Mouse (Mus musculus) CH12.LX (cell line): ENCODE measurements around the gene Il1rn. TPM values are rescaled to one million over a fixed set of nuclear protein-coding genes. Genes with fewer than 3 reads are reported as not detected.

Source experiments
- DNase-seq: peaks from one replicate; pipeline ENCODE4 v3.0.0-alpha.2; 2013; ENCODE audit errors: extremely low read depth
- H3K27ac ChIP-seq: 2 replicates; pipeline ENCODE4 v1.5.1; 2012; ENCODE audit warnings: low read depth, mild to moderate bottlenecking, control low read depth, moderate library complexity; ENCODE audit not compliant: insufficient read depth
- H3K27me3 ChIP-seq: replicated peaks from 2 replicates; pipeline ENCODE3; 2012; ENCODE audit warnings: inconsistent platforms
- H3K36me3 ChIP-seq, 2 experiments: replicated peaks in 1 of 2; 2 replicates each; pipeline versions ENCODE3 to v1.6.1; 2012; ENCODE audit warnings: inconsistent platforms in 1 of 2, low read length in 1 of 2, mild to moderate bottlenecking in 1 of 2, mixed read lengths in 1 of 2, moderate library complexity in 1 of 2; ENCODE audit not compliant: control insufficient read depth in 1 of 2, insufficient read depth in 1 of 2
- H3K4me1 ChIP-seq, 2 experiments: 2 replicates each; pipeline ENCODE4 v1.6.1; 2012; ENCODE audit warnings: inconsistent platforms in 1 of 2, moderate library complexity in 1 of 2; ENCODE audit not compliant: insufficient read depth in 2 of 2, control insufficient read depth in 1 of 2
- H3K4me2 ChIP-seq: 2 replicates; pipeline ENCODE4 v1.6.1; 2012; ENCODE audit warnings: low read depth, mild to moderate bottlenecking, control low read depth; ENCODE audit not compliant: poor library complexity, insufficient read depth, severe bottlenecking
- H3K4me3 ChIP-seq, 3 experiments: fragments of 150-350 bp in 1 of 3; sonication (generic) in 1 of 3; replicated peaks in 1 of 3; 2 replicates each; pipeline versions ENCODE3 to v1.5.1; 2011 to 2012; ENCODE audit warnings: low read depth in 2 of 3, low read length in 2 of 3, mild to moderate bottlenecking in 2 of 3, moderate library complexity in 2 of 3, control low read depth in 1 of 3, improper control_type of control experiment in 1 of 3, inconsistent platforms in 1 of 3, mixed read lengths in 1 of 3; ENCODE audit not compliant: poor library complexity in 1 of 3
- H3K79me2 ChIP-seq: replicated peaks from 2 replicates; pipeline ENCODE4 v1.6.1; 2012; ENCODE audit warnings: mild to moderate bottlenecking, moderate library complexity; ENCODE audit not compliant: control insufficient read depth, poor library complexity, insufficient read depth, severe bottlenecking; ENCODE audit errors: extremely low read depth
- H3K9ac ChIP-seq: 2 replicates; pipeline ENCODE4 v1.6.1; 2012; ENCODE audit warnings: low read depth, mild to moderate bottlenecking, control low read depth, moderate library complexity; ENCODE audit not compliant: insufficient read depth
- H3K9me3 ChIP-seq: replicated peaks from 2 replicates; pipeline ENCODE3; 2012; ENCODE audit warnings: low read length, inconsistent platforms, mixed read lengths
- BHLHE40 ChIP-seq: IDR thresholded peaks from 2 replicates; pipeline ENCODE4 v1.6.1; 2011; ENCODE audit warnings: mild to moderate bottlenecking, low read depth, low read length, improper control_type of control experiment
- CHD1 ChIP-seq: IDR thresholded peaks from 2 replicates; pipeline ENCODE4 v1.6.1; 2012; ENCODE audit warnings: low read depth, low read length, improper control_type of control experiment, inconsistent platforms
- CHD2 ChIP-seq: IDR thresholded peaks from 2 replicates; pipeline ENCODE4 v1.6.1; 2011; ENCODE audit warnings: low read length, improper control_type of control experiment
- EP300 ChIP-seq: IDR thresholded peaks from 2 replicates; pipeline ENCODE4 v1.6.1; 2011; ENCODE audit warnings: low read length, improper control_type of control experiment
- ETS1 ChIP-seq: conservative IDR thresholded peaks from 2 replicates; pipeline ENCODE4 v1.6.1; 2012; ENCODE audit warnings: low read depth, mild to moderate bottlenecking, inconsistent platforms, low read length, improper control_type of control experiment, moderate library complexity
- GABPA ChIP-seq: IDR thresholded peaks from 2 replicates; pipeline ENCODE4 v1.6.1; 2012; ENCODE audit warnings: low read depth, low read length, improper control_type of control experiment, inconsistent platforms; ENCODE audit not compliant: insufficient replicate concordance
- HCFC1 ChIP-seq: IDR thresholded peaks from 2 replicates; pipeline ENCODE4 v1.6.1; 2012; ENCODE audit warnings: low read depth, mild to moderate bottlenecking, inconsistent platforms, low read length, improper control_type of control experiment
- IRF4 ChIP-seq: IDR thresholded peaks from 2 replicates; pipeline ENCODE4 v1.6.1; 2014; ENCODE audit warnings: low read depth, mild to moderate bottlenecking, inconsistent platforms, low read length, improper control_type of control experiment
- JUN ChIP-seq: IDR thresholded peaks from 2 replicates; pipeline ENCODE4 v1.6.1; 2011; ENCODE audit warnings: low read depth, mild to moderate bottlenecking, low read length, improper control_type of control experiment, moderate library complexity; ENCODE audit not compliant: insufficient read depth
- JUND ChIP-seq: conservative IDR thresholded peaks from 2 replicates; pipeline ENCODE4 v1.6.1; 2011; ENCODE audit warnings: low read depth, low read length, improper control_type of control experiment
- KAT2A ChIP-seq: IDR thresholded peaks from 2 replicates; pipeline ENCODE4 v1.6.1; 2012; ENCODE audit warnings: low read length, improper control_type of control experiment, inconsistent platforms; ENCODE audit not compliant: insufficient replicate concordance
- MAFK ChIP-seq: IDR thresholded peaks from 2 replicates; pipeline ENCODE4 v1.6.1; 2011; ENCODE audit warnings: low read length, improper control_type of control experiment; ENCODE audit not compliant: insufficient replicate concordance
- MAX ChIP-seq: IDR thresholded peaks from 2 replicates; pipeline ENCODE4 v1.6.1; 2011; ENCODE audit warnings: low read length, improper control_type of control experiment
- MEF2A ChIP-seq: IDR thresholded peaks from 2 replicates; pipeline ENCODE4 v1.6.1; 2014; ENCODE audit warnings: low read depth, mild to moderate bottlenecking, inconsistent platforms, low read length, improper control_type of control experiment, borderline replicate concordance
- MXI1 ChIP-seq: IDR thresholded peaks from 2 replicates; pipeline ENCODE4 v1.6.1; 2011; ENCODE audit warnings: mild to moderate bottlenecking, low read depth, low read length, improper control_type of control experiment
- MYC ChIP-seq: IDR thresholded peaks from 2 replicates; pipeline ENCODE4 v1.6.1; 2011; ENCODE audit warnings: low read depth, mild to moderate bottlenecking, improper control_type of control experiment, low read length
- NELFE ChIP-seq: IDR thresholded peaks from 2 replicates; pipeline ENCODE4 v1.6.1; 2011; ENCODE audit warnings: low read depth, low read length, improper control_type of control experiment
- NRF1 ChIP-seq: IDR thresholded peaks from 2 replicates; pipeline ENCODE4 v1.6.1; 2014; ENCODE audit warnings: low read depth, mild to moderate bottlenecking, inconsistent platforms, low read length, improper control_type of control experiment, moderate library complexity
- PAX5 ChIP-seq: IDR thresholded peaks from 2 replicates; pipeline ENCODE4 v1.6.1; 2012; ENCODE audit warnings: low read length, inconsistent platforms, mixed read lengths
- POLR2AphosphoS2 ChIP-seq: IDR thresholded peaks from 2 replicates; pipeline ENCODE4 v1.6.1; 2011; ENCODE audit warnings: low read depth, low read length, improper control_type of control experiment
- RAD21 ChIP-seq: IDR thresholded peaks from 2 replicates; pipeline ENCODE4 v1.6.1; 2011; ENCODE audit warnings: low read depth, mild to moderate bottlenecking, low read length, improper control_type of control experiment, moderate library complexity
- RCOR1 ChIP-seq: conservative IDR thresholded peaks from 2 replicates; pipeline ENCODE4 v1.6.1; 2012; ENCODE audit warnings: low read depth, mild to moderate bottlenecking, inconsistent platforms, low read length, improper control_type of control experiment
- SIN3A ChIP-seq: IDR thresholded peaks from 2 replicates; pipeline ENCODE4 v1.6.1; 2012; ENCODE audit warnings: low read length, improper control_type of control experiment, inconsistent platforms
- SMC3 ChIP-seq: IDR thresholded peaks from 2 replicates; pipeline ENCODE4 v1.6.1; 2011; ENCODE audit warnings: low read depth, low read length, improper control_type of control experiment
- TBP ChIP-seq: conservative IDR thresholded peaks from 2 replicates; pipeline ENCODE4 v1.6.1; 2011; ENCODE audit warnings: low read depth, low read length, improper control_type of control experiment
- TCF12 ChIP-seq: IDR thresholded peaks from 2 replicates; pipeline ENCODE4 v1.6.1; 2014; ENCODE audit warnings: low read depth, mild to moderate bottlenecking, inconsistent platforms, low read length, improper control_type of control experiment
- USF1 ChIP-seq: IDR thresholded peaks from 2 replicates; pipeline ENCODE4 v1.6.1; 2014; ENCODE audit warnings: low read depth, mild to moderate bottlenecking, inconsistent platforms, low read length, improper control_type of control experiment
- USF2 ChIP-seq: conservative IDR thresholded peaks from 2 replicates; pipeline ENCODE4 v1.6.1; 2011; ENCODE audit warnings: low read depth, low read length, improper control_type of control experiment
- ZKSCAN1 ChIP-seq: IDR thresholded peaks from 2 replicates; pipeline ENCODE4 v1.6.1; 2012; ENCODE audit warnings: low read depth, inconsistent platforms, low read length, improper control_type of control experiment, borderline replicate concordance
- ZMIZ1 ChIP-seq: IDR thresholded peaks from 2 replicates; pipeline ENCODE4 v1.6.1; 2012; ENCODE audit warnings: low read depth, mild to moderate bottlenecking, inconsistent platforms, low read length, improper control_type of control experiment
- ZNF384 ChIP-seq: IDR thresholded peaks from 2 replicates; pipeline ENCODE4 v1.6.1; 2012; ENCODE audit warnings: low read depth, low read length, improper control_type of control experiment, inconsistent platforms
- dilution Hi-C: fragments of 300-500 bp; cut with MboI; formaldehyde crosslinking; loops from 2 replicates; pipeline ENCODE4 v1.14.3; 2020; ENCODE audit warnings: low sequenced_read_pairs; ENCODE audit not compliant: extremely low pct_unique_long_range_greater_than_20kb, extremely low pct_ligation_motif_present
- in situ Hi-C: fragments of 300-500 bp; cut with MboI; formaldehyde crosslinking; loops from 3 replicates; pipeline ENCODE4 v1.14.3; 2019; ENCODE audit warnings: low sequenced_read_pairs, low pct_ligation_motif_present, low pct_unique_long_range_greater_than_20kb, mixed read lengths
- polyA plus RNA-seq: library from polyadenylated mRNA; unstranded; fragments of >175 nt; gene quantifications from 2 replicates; pipeline ENCODE4 v1.2.1, GENCODE M21; 2012; ENCODE audit warnings: low read depth; ENCODE audit not compliant: insufficient read length
- total RNA-seq, 2 experiments: library from RNA; depleted of rRNA; stranded (reverse); fragments of 300-350 nt in 1 of 2; fragments of >200 nt in 1 of 2; gene quantifications; 2 replicates each; pipeline ENCODE4 v1.2.3; 2012 to 2014

The Il1rn gene
- total and polyA plus RNA-seq, 3 experiments, result 0.37 to 0.98 (median 0.71) TPM

- TF ChIP-seq RCOR1 (no peak), MYC (no peak; the same call in 1 of the 2 replicates), MXI1 (peak; percentile 64), SIN3A (peak; percentile 30; the same call in 1 of the 2 replicates)
- TF ChIP-seq, all 38 proteins: peak for 13
Measured at GRCm38 (mm10) chr2:24386158-24386963, 49.7 kb downstream of the Il1rn start (continued).

DNA sequence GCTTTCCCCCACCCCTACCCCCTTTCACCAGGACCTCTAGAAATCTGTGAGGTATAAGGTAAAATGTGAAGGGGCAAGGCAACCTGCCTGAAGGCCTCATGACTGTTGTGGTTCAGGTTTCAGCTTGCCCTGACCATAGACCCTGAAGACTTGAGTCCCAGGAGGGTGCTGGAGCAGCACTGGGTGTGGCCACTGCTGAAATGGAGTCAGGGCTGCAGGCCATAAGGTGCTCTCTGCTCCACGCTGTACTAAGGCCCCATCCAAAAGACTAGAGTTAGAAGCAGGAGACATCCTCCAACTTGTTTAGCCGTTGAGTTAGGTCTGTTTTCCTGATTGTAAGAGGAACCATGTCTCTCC is 50.3 kb downstream of the Il1rn start:
- Histone ChIP-seq H3K4me2 (peak overlapping the region; percentile 98), H3K4me3 (peak overlapping the region; percentile 71 to 98 (median 94)), H3K9ac (peak overlapping the region; percentile 97), H3K27me3 (no peaks in the 10 kb centered on the region), H3K9me3 (no peaks in the 10 kb centered on the region)
- peak; percentile 59 for DNase-seq
- dilution Hi-C loops, result no loop called here
- in situ Hi-C loops, result no loop called here
- TF ChIP-seq USF2 (no peak), RCOR1 (no peak), MEF2A (no peak), IRF4 (0 out of 2 replicates have a peak, but pooled peaks have one; percentile 9), SIN3A (no peak), RAD21 (no peak), HCFC1 (no peak), ZMIZ1 (no peak; the same call in 1 of the 2 replicates), CHD2 (no peak), JUN (no peak), POLR2AphosphoS2 (no peak), BHLHE40 (no peak), TCF12 (peak; percentile 55; the same call in 1 of the 2 replicates), CHD1 (peak; percentile 48; the same call in 1 of the 2 replicates), MAFK (no peak), ZNF384 (no peak), MAX (peak; percentile 30; the same call in 1 of the 2 replicates), ZKSCAN1 (no peak), NELFE (no peak), SMC3 (no peak), ETS1 (peak; percentile 47; the same call in 1 of the 2 replicates), TBP (no peak; the same call in 1 of the 2 replicates), MYC (no peak), PAX5 (no peak), EP300 (no peak), NRF1 (no peak), JUND (no peak), GABPA (no peak), KAT2A (no peak), MXI1 (peak; percentile 14; the same call in 1 of the 2 replicates), USF1 (no peak)
- TF ChIP-seq, all 38 proteins: peak for 6
- H3K36me3 ChIP-seq, result peaks cover 22 to 46% of the 10 kb centered on the region in 2 experiments
- peak overlapping the region; percentile 76 for H3K27ac ChIP-seq
- H3K79me2 ChIP-seq, result peaks cover 62% of the 10 kb centered on the region
- peaks cover 27 to 76% of the 10 kb centered on the region in 2 experiments for H3K4me1 ChIP-seq
